Mouse (Mus musculus): ENCODE data around the gene Ifitm7. TPM values are rescaled to one million over a fixed set of nuclear protein-coding genes. Genes with fewer than 3 reads are reported as not detected.
A peak's percentile ranks its signal among the peaks of the same experiment; 100 is the strongest.

Gene Ifitm7
- polyA plus RNA-seq (2012; rRNA removed): not detected in 2 replicates

DNA sequence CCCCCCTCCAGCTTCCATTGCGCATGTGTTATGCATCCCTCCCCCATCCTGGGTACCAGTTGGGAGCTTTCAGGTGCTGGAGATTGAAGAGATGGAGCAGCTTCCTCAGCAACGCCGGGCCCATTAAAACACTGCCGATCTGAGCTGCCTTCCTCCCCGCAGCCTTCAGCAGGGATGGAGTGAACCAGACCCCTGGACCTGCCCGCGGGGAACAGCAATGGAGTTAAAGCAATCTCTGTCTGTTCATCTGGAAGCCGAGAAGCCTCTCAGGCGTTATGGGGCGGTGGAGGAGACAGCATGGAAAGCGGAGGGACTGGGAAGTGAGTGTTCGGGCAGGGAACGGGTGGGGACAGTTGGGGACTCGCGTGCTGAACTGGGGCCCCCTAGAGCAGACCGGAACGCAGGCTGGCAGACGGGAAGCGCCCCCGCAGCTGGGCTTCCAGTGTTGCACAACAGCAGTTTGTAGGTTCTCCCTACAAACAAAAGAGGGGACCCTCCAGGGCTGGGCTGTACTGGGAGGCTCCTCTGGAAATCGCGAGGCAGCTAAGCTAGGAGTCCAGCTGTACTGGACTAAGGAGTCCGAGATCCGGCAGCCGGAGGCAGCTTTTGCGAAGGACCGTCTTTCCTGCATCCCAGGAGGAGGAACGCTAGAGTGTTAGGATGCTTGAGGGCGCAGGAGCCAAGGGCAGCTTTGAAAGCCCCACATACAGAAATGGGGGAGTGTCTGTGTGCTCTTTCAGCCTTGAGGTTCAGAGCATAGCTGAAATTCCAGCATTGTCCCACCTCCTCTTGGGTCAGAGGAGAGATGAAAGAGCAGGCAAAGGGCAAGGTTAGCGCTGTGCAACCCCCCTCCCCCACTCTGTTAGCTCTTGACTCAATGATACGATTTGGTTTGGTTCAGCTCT is at the start of gene Ifitm7, which contains the start of gene 2900011O08Rik:
Gene Ifitm7 (minus strand): TSS at position 315 of the 905 bp plus-strand sequence.
Gene 2900011O08Rik (plus strand): TSS at position 31 of the 905 bp plus-strand sequence.
- no peaks in the 10 kb centered on the region for H3K4me1 ChIP-seq (ENCODE audit: control insufficient read depth, insufficient read depth, insufficient read length, low read length)
- 3% methylated on average over 31 of the region's 31 CpGs for WGBS
- H3K4me3 ChIP-seq (ENCODE audit: low read depth, low read length): peak within 1 kb of the TSS; percentile 25

GRCm38 (mm10) chr16:14033076-14033475 is 46.4 kb upstream of the Ifitm7 start:
- H3K27ac ChIP-seq (ENCODE audit: insufficient read depth, low read depth, low read length): no peak overlapping the region
- TF ChIP-seq CTCF (IDR thresholded peaks at IDR 0.05; ENCODE audit: extremely low read depth, insufficient read length, insufficient replicate concordance, low read depth, low read length): no peak
- no peak for TF ChIP-seq POLR2A (IDR thresholded peaks at IDR 0.05; ENCODE audit: low read depth, low read length)
- H3K27me3 ChIP-seq (ENCODE audit: control insufficient read depth, insufficient read depth, low read length): no peaks in the 10 kb centered on the region
- H3K4me1 ChIP-seq (ENCODE audit: control insufficient read depth, insufficient read depth, insufficient read length, low read length): no peaks in the 10 kb centered on the region
- no peaks in the 10 kb centered on the region for H3K36me3 ChIP-seq (ENCODE audit: control insufficient read depth, insufficient read depth, low read length)
- H3K4me3 ChIP-seq (ENCODE audit: low read depth, low read length): no peak overlapping the region
- 77% methylated on average over 4 of the region's 4 CpGs for WGBS

More for the DNA sequence above, at the start of gene Ifitm7, which contains the start of gene 2900011O08Rik:
- TF ChIP-seq CTCF (IDR thresholded peaks at IDR 0.05; ENCODE audit: extremely low read depth, insufficient read length, insufficient replicate concordance, low read depth, low read length) (no peak), POLR2A (IDR thresholded peaks at IDR 0.05; ENCODE audit: low read depth, low read length) (no peak)
- Histone ChIP-seq H3K27me3 (ENCODE audit: control insufficient read depth, insufficient read depth, low read length) (no peaks in the 10 kb centered on the region), H3K36me3 (ENCODE audit: control insufficient read depth, insufficient read depth, low read length) (no peaks in the 10 kb centered on the region), H3K27ac (ENCODE audit: insufficient read depth, low read depth, low read length) (no peak within 1 kb of the TSS)

- Histone ChIP-seq H3K4me3 (ENCODE audit: low read depth, low read length) (no peak overlapping the region), H3K27ac (ENCODE audit: insufficient read depth, low read depth, low read length) (no peak overlapping the region), H3K27me3 (ENCODE audit: control insufficient read depth, insufficient read depth, low read length) (no peaks in the 10 kb centered on the region), H3K36me3 (ENCODE audit: control insufficient read depth, insufficient read depth, low read length) (no peaks in the 10 kb centered on the region), H3K4me1 (ENCODE audit: control insufficient read depth, insufficient read depth, insufficient read length, low read length) (no peaks in the 10 kb centered on the region)
- TF ChIP-seq CTCF (IDR thresholded peaks at IDR 0.05; ENCODE audit: extremely low read depth, insufficient read length, insufficient replicate concordance, low read depth, low read length) (no peak), POLR2A (IDR thresholded peaks at IDR 0.05; ENCODE audit: low read depth, low read length) (no peak)
- 69% methylated on average over 4 of the region's 4 CpGs for WGBS
Measured at GRCm38 (mm10) chr16:14030650-14031049, 44.0 kb upstream of the Ifitm7 start.

DNA sequence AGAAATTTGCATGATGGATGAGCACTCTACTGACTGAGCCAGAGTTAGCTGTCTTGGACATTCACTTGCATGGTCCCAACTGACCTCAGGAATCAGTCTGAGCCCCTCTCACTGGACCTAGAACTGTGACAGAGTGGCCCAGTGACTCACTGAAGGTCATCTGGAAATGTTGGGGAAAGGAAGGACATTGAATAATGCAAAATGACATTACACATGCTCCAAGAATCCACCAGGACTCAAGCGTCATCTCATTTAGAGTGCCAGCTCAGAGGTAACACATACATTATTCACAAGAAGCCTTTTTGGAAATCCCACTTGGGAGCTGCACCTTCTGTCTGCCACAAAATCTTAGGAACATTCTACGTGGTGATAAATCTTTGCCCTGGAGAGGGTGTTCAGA is 43.2 kb upstream of the Ifitm7 start:
- TF ChIP-seq POLR2A (IDR thresholded peaks at IDR 0.05; ENCODE audit: low read depth, low read length) (no peak), CTCF (IDR thresholded peaks at IDR 0.05; ENCODE audit: extremely low read depth, insufficient read length, insufficient replicate concordance, low read depth, low read length) (no peak)
- no peak overlapping the region for H3K27ac ChIP-seq (ENCODE audit: insufficient read depth, low read depth, low read length)
- no peaks in the 10 kb centered on the region for H3K4me1 ChIP-seq (ENCODE audit: control insufficient read depth, insufficient read depth, insufficient read length, low read length)
- no peaks in the 10 kb centered on the region for H3K27me3 ChIP-seq (ENCODE audit: control insufficient read depth, insufficient read depth, low read length)
- no peak overlapping the region for H3K4me3 ChIP-seq (ENCODE audit: low read depth, low read length)
- WGBS: 83% methylated on average over 2 of the region's 2 CpGs
- H3K36me3 ChIP-seq (ENCODE audit: control insufficient read depth, insufficient read depth, low read length): no peaks in the 10 kb centered on the region

DNA sequence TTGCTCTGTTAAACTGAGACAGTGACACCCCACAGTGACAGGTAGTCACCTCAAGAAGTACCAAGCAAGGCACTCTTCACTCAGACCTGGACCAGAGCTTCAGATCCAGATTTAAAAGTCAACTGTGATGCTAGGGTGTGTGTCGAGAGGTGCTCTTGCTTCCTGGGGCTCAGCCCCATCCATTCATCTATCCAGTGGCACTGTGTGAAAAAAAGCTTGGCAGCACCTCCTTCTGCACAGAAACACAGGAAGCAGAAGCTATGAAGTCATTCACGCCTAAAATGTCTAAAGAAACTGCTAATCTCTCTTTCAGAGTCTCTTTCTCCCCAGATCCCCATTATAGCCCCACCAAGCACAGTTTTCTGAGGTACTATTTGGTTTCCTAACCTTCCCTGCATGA is 42.4 kb upstream of the Ifitm7 start:
- Histone ChIP-seq H3K27ac (ENCODE audit: insufficient read depth, low read depth, low read length) (no peak overlapping the region), H3K36me3 (ENCODE audit: control insufficient read depth, insufficient read depth, low read length) (no peaks in the 10 kb centered on the region), H3K27me3 (ENCODE audit: control insufficient read depth, insufficient read depth, low read length) (no peaks in the 10 kb centered on the region), H3K4me1 (ENCODE audit: control insufficient read depth, insufficient read depth, insufficient read length, low read length) (no peaks in the 10 kb centered on the region), H3K4me3 (ENCODE audit: low read depth, low read length) (no peak overlapping the region)
- TF ChIP-seq CTCF (IDR thresholded peaks at IDR 0.05; ENCODE audit: extremely low read depth, insufficient read length, insufficient replicate concordance, low read depth, low read length): no peak
- TF ChIP-seq POLR2A (IDR thresholded peaks at IDR 0.05; ENCODE audit: low read depth, low read length): no peak
- WGBS: 58% methylated on average over 2 of the region's 2 CpGs

- Histone ChIP-seq H3K4me1 (ENCODE audit: control insufficient read depth, insufficient read depth, insufficient read length, low read length) (no peaks in the 10 kb centered on the region), H3K27me3 (ENCODE audit: control insufficient read depth, insufficient read depth, low read length) (no peaks in the 10 kb centered on the region), H3K4me3 (ENCODE audit: low read depth, low read length) (no peak overlapping the region), H3K36me3 (ENCODE audit: control insufficient read depth, insufficient read depth, low read length) (no peaks in the 10 kb centered on the region), H3K27ac (ENCODE audit: insufficient read depth, low read depth, low read length) (no peak overlapping the region)
- WGBS: 77% methylated on average over 2 of the region's 2 CpGs
- TF ChIP-seq CTCF (IDR thresholded peaks at IDR 0.05; ENCODE audit: extremely low read depth, insufficient read length, insufficient replicate concordance, low read depth, low read length) (no peak), POLR2A (IDR thresholded peaks at IDR 0.05; ENCODE audit: low read depth, low read length) (no peak)
Measured at GRCm38 (mm10) chr16:14025091-14025990, 38.7 kb upstream of the Ifitm7 start.
